Mouse (Mus musculus): ENCODE measurements around the gene Btbd1. TPM values are rescaled to one million over a fixed set of nuclear protein-coding genes. Genes with fewer than 3 reads are reported as not detected.

The Btbd1 gene
- total and polyA plus RNA-seq, 2 experiments from 2014 or later = 96.6 to 98.6 TPM

- no peak for ATAC-seq (ENCODE audit: insufficient read depth, low read depth)
- no peaks in the 10 kb centered on the region for H3K27me3 ChIP-seq (ENCODE audit: control insufficient read depth, insufficient read depth, low read length)
- H3K36me3 ChIP-seq (replicated peaks; ENCODE audit: control insufficient read depth, insufficient read depth, low read length) = peaks cover 23% of the 10 kb centered on the region
- TF ChIP-seq EP300 (IDR thresholded peaks at IDR 0.05; ENCODE audit: low read depth) = no peak
- TF ChIP-seq CTCF (IDR thresholded peaks at IDR 0.05; ENCODE audit: low read depth) = no peak
- peak overlapping the region; percentile 94 for H3K27ac ChIP-seq (ENCODE audit: low read depth)
- H3K9ac ChIP-seq (replicated peaks; ENCODE audit: low read depth, low read length) = peak overlapping the region; percentile 58
- H3K4me3 ChIP-seq (ENCODE audit: low read depth, low read length) = peak overlapping the region; percentile 57
- H3K4me2 ChIP-seq (ENCODE audit: low read depth, low read length) = peak overlapping the region; percentile 70
- WGBS = 5% methylated on average over 5 of the region's 5 CpGs
- DNase-seq (ENCODE audit: low spot score) = no peak
- H3K9me3 ChIP-seq (replicated peaks; ENCODE audit: control insufficient read depth, low read length) = no peaks in the 10 kb centered on the region
- peaks cover 9% of the 10 kb centered on the region for H3K4me1 ChIP-seq (ENCODE audit: control insufficient read depth, insufficient read depth)
Observed at GRCm38 (mm10) chr7:81788536-81788935, 40.7 kb downstream of the Btbd1 start.

DNA sequence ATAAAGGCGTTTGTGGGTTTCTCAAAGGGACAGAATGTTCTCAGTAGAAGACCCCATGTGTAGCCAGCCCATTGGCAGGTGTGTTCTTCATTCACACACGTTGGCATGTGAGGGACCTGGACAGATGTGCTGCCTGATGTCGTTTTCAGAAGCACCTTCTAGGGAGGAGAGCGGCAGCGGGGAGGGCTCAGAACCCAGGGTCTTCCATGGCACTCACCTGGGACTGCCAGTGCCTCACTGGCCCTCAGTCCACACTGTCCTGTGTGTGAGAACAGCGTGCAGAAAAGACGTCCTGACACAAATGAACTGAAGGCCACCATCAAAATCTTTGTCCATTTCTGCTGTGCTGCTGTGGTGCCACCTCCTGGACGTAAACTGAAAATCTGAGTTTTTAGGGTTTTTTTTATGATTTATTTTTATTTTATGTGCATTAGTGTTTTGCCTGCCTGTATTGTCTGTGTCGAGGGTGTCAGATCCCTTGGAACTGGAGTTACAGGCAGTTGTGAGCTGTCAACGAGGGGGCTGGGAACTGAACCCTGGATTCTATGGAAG, 51.5 kb downstream of the Btbd1 start:
- peak; percentile 36 for TF ChIP-seq CTCF (IDR thresholded peaks at IDR 0.05; ENCODE audit: low read depth)
- no peak for TF ChIP-seq EP300 (IDR thresholded peaks at IDR 0.05; ENCODE audit: low read depth)
- H3K4me3 ChIP-seq (ENCODE audit: low read depth, low read length) = no peak overlapping the region
- 64% methylated on average over 10 of the region's 10 CpGs for WGBS
- DNase-seq (ENCODE audit: low spot score) (no peak), ATAC-seq (ENCODE audit: insufficient read depth, low read depth) (no peak)
- H3K36me3 ChIP-seq (replicated peaks; ENCODE audit: control insufficient read depth, insufficient read depth, low read length) = peaks cover 24% of the 10 kb centered on the region
- no peak overlapping the region for H3K4me2 ChIP-seq (ENCODE audit: low read depth, low read length)
- H3K27me3 ChIP-seq (ENCODE audit: control insufficient read depth, insufficient read depth, low read length) = no peaks in the 10 kb centered on the region
- H3K27ac ChIP-seq (ENCODE audit: low read depth) = no peak overlapping the region
- H3K9ac ChIP-seq (replicated peaks; ENCODE audit: low read depth, low read length) = no peak overlapping the region
- H3K9me3 ChIP-seq (replicated peaks; ENCODE audit: control insufficient read depth, low read length) = peaks cover 10% of the 10 kb centered on the region
- peaks cover 3% of the 10 kb centered on the region; the same call in 1 of the 2 replicates for H3K4me1 ChIP-seq (ENCODE audit: control insufficient read depth, insufficient read depth)

DNA sequence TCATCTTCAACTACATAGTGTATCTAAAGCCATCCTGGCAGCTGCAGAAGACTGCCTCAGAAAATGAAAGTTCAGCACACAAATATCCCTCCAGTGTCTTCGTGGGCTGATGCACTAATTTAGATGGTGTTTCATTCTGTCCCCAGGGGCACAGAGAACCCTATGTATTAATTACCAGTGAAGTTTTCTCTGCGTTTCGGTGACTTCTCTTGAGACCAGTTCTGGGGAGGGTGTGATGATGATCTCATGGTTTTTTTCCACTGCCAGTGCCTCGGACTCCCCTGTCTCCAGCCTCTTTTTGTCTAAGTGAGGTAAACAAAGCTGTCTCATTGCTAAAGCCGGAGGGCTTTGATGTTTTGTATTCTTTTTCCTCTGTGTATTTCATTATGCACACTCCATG, 53.9 kb downstream of the Btbd1 start:
- Histone ChIP-seq H3K4me1 (ENCODE audit: control insufficient read depth, insufficient read depth) (peaks cover 3% of the 10 kb centered on the region; the same call in 1 of the 2 replicates), H3K4me2 (ENCODE audit: low read depth, low read length) (no peak overlapping the region), H3K27ac (ENCODE audit: low read depth) (no peak overlapping the region), H3K27me3 (ENCODE audit: control insufficient read depth, insufficient read depth, low read length) (no peaks in the 10 kb centered on the region), H3K9ac (replicated peaks; ENCODE audit: low read depth, low read length) (no peak overlapping the region), H3K36me3 (replicated peaks; ENCODE audit: control insufficient read depth, insufficient read depth, low read length) (peaks cover 3% of the 10 kb centered on the region; the same call in 1 of the 2 replicates), H3K9me3 (replicated peaks; ENCODE audit: control insufficient read depth, low read length) (peaks cover 2% of the 10 kb centered on the region; the same call in 1 of the 2 replicates), H3K4me3 (ENCODE audit: low read depth, low read length) (no peak overlapping the region)
- WGBS = 78% methylated on average over 5 of the region's 5 CpGs
- no peak for TF ChIP-seq EP300 (IDR thresholded peaks at IDR 0.05; ENCODE audit: low read depth)
- no peak for TF ChIP-seq CTCF (IDR thresholded peaks at IDR 0.05; ENCODE audit: low read depth)
- ATAC-seq (ENCODE audit: insufficient read depth, low read depth) (no peak), DNase-seq (ENCODE audit: low spot score) (no peak)

GRCm38 (mm10) chr7:81772786-81773539, 56.3 kb downstream of the Btbd1 start:
- no peak overlapping the region for H3K9ac ChIP-seq (replicated peaks; ENCODE audit: low read depth, low read length)
- ATAC-seq (ENCODE audit: insufficient read depth, low read depth) (no peak), DNase-seq (ENCODE audit: low spot score) (no peak)
- H3K27me3 ChIP-seq (ENCODE audit: control insufficient read depth, insufficient read depth, low read length) = no peaks in the 10 kb centered on the region
- 39% methylated on average over 10 of the region's 10 CpGs for WGBS
- H3K4me2 ChIP-seq (ENCODE audit: low read depth, low read length) = no peak overlapping the region
- H3K9me3 ChIP-seq (replicated peaks; ENCODE audit: control insufficient read depth, low read length) = no peaks in the 10 kb centered on the region
- TF ChIP-seq CTCF (IDR thresholded peaks at IDR 0.05; ENCODE audit: low read depth) (no peak), EP300 (IDR thresholded peaks at IDR 0.05; ENCODE audit: low read depth) (no peak)
- no peak overlapping the region for H3K4me3 ChIP-seq (ENCODE audit: low read depth, low read length)
- H3K36me3 ChIP-seq (replicated peaks; ENCODE audit: control insufficient read depth, insufficient read depth, low read length) = no peaks in the 10 kb centered on the region
- H3K4me1 ChIP-seq (ENCODE audit: control insufficient read depth, insufficient read depth) = peaks cover 3% of the 10 kb centered on the region; the same call in 1 of the 2 replicates
- no peak overlapping the region for H3K27ac ChIP-seq (ENCODE audit: low read depth)

- peak overlapping the region; percentile 92 for H3K27ac ChIP-seq (ENCODE audit: low read depth)
- peak; percentile 70 for ATAC-seq (ENCODE audit: insufficient read depth, low read depth)
- no peak; the same call in 1 of the 2 replicates for TF ChIP-seq EP300 (IDR thresholded peaks at IDR 0.05; ENCODE audit: low read depth)
- TF ChIP-seq CTCF (IDR thresholded peaks at IDR 0.05; ENCODE audit: low read depth) = peak; percentile 0; the same call in 1 of the 2 replicates
- no peak for DNase-seq (ENCODE audit: low spot score)
- H3K27me3 ChIP-seq (ENCODE audit: control insufficient read depth, insufficient read depth, low read length) = no peaks in the 10 kb centered on the region
- H3K4me2 ChIP-seq (ENCODE audit: low read depth, low read length) = peak overlapping the region; percentile 93
- peaks cover 15% of the 10 kb centered on the region; the same call in 1 of the 2 replicates for H3K4me1 ChIP-seq (ENCODE audit: control insufficient read depth, insufficient read depth)
- no peaks in the 10 kb centered on the region for H3K36me3 ChIP-seq (replicated peaks; ENCODE audit: control insufficient read depth, insufficient read depth, low read length)
- H3K4me3 ChIP-seq (ENCODE audit: low read depth, low read length) = peak overlapping the region; percentile 94
- H3K9me3 ChIP-seq (replicated peaks; ENCODE audit: control insufficient read depth, low read length) = no peaks in the 10 kb centered on the region
- peak overlapping the region; percentile 96 for H3K9ac ChIP-seq (replicated peaks; ENCODE audit: low read depth, low read length)
- WGBS = 2% methylated on average over 57 of the region's 60 CpGs
Observed at GRCm38 (mm10) chr7:81763110-81763845, 66.0 kb downstream of the Btbd1 start.
